Mouse (Mus musculus) ES-Bruce4 (cell line): Measurements from ENCODE around the gene Dph3.

ENCODE experiments used
- CTCF ChIP-seq: IDR thresholded peaks from one replicate; pipeline ENCODE4 v1.8.1; 2011; ENCODE audit warnings: low read depth, low read length
- EP300 ChIP-seq: IDR thresholded peaks from 2 replicates; pipeline ENCODE4 v1.6.1; 2011; ENCODE audit warnings: low read depth, low read length; ENCODE audit not compliant: insufficient read depth
- POLR2A ChIP-seq: IDR thresholded peaks from one replicate; pipeline ENCODE4 v1.8.1; 2011; ENCODE audit warnings: low read length; ENCODE audit not compliant: insufficient read depth

- TF ChIP-seq POLR2A (no peak), CTCF (no peak), EP300 (no peak)
Measured at GRCm38 (mm10) chr14:32042108-32042507, 43.4 kb downstream of the Dph3 start.
